Mouse (Mus musculus): Measurements from ENCODE around the gene Gpr85. TPM values are rescaled to one million over a fixed set of nuclear protein-coding genes. Genes with fewer than 3 reads are reported as not detected.
"Not testable (repeated sequence)": the region's sequence is repeated elsewhere in the genome, so short reads cannot be mapped to it uniquely, and the experiment has no call there.

Gpr85 gene
- polyA plus RNA-seq, 1 experiment from 2014 or later: 6.2 TPM

GRCm38 (mm10) chr6:13870289-13870741, 30.6 kb upstream of the Gpr85 start:
- H3K27ac ChIP-seq (replicated peaks in 1 of 2; ENCODE audit: control insufficient read depth in 1 of 2, insufficient read depth in 1 of 2, low read depth in 2 of 2, low read length in 2 of 2): no peak overlapping the region; a peak in 1 of 4 replicates
- WGBS: 45% methylated on average over 12 of the region's 12 CpGs
- peak overlapping the region; percentile 39 to 53 for H3K4me3 ChIP-seq (ENCODE audit: control insufficient read depth in 1 of 2, insufficient read depth in 1 of 2, low read depth in 1 of 2, low read length in 2 of 2)
- H3K9me3 ChIP-seq (ENCODE audit: control insufficient read depth, low read length): no peaks in the 10 kb centered on the region
- H3K9ac ChIP-seq (ENCODE audit: low read length): peak overlapping the region; percentile 52
- peak overlapping the region; percentile 66 for H3K4me2 ChIP-seq (ENCODE audit: low read length)
- H3K36me3 ChIP-seq (ENCODE audit: control insufficient read depth, insufficient read depth, low read length): peaks cover 12% of the 10 kb centered on the region
- peaks cover 4 to 10% of the 10 kb centered on the region in 2 experiments; a peak in 2 of 4 replicates for H3K4me1 ChIP-seq (ENCODE audit: control insufficient read depth in 2 of 2, insufficient read depth in 2 of 2, low read length in 2 of 2)
- ATAC-seq (ENCODE audit: insufficient number of reproducible peaks, insufficient read depth, low FRiP score, low read depth): no peak
- H3K27me3 ChIP-seq (ENCODE audit: control insufficient read depth, insufficient read depth, low read length): no peaks in the 10 kb centered on the region

DNA sequence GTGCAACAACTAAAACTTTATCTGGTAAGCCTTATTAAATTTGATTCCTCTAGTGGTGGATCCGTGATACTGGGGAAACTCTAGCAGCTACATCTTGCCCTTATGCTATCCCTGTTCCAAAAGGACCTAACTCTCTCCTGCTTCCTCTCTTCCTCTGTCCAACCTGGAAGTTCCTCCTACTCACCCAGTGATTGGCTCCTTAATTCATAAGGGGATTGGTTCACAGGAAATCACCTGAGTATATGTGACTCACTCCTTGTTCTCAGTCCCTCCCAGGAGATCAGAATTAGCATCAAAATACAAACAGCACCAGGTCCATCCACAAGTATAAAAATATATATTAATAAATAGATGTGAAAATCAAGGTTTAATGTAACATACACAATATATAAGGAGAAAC, 20.9 kb upstream of the Gpr85 start:
- H3K36me3 ChIP-seq (ENCODE audit: control insufficient read depth, insufficient read depth, low read length): no peaks in the 10 kb centered on the region
- H3K27ac ChIP-seq (replicated peaks in 1 of 2; ENCODE audit: control insufficient read depth in 1 of 2, insufficient read depth in 1 of 2, low read depth in 2 of 2, low read length in 2 of 2): peak overlapping the region; percentile 5 to 10; a peak in 1 of 4 replicates
- no peak overlapping the region for H3K4me2 ChIP-seq (ENCODE audit: low read length)
- no peak overlapping the region for H3K4me3 ChIP-seq (ENCODE audit: control insufficient read depth in 1 of 2, insufficient read depth in 1 of 2, low read depth in 1 of 2, low read length in 2 of 2)
- 69% methylated on average over 1 of the region's 1 CpGs for WGBS
- ATAC-seq (ENCODE audit: insufficient number of reproducible peaks, insufficient read depth, low FRiP score, low read depth): no peak
- H3K9me3 ChIP-seq (ENCODE audit: control insufficient read depth, low read length): no peaks in the 10 kb centered on the region
- peaks cover 0 to 2% of the 10 kb centered on the region in 2 experiments; a peak in 3 of 4 replicates for H3K4me1 ChIP-seq (ENCODE audit: control insufficient read depth in 2 of 2, insufficient read depth in 2 of 2, low read length in 2 of 2)
- H3K27me3 ChIP-seq (ENCODE audit: control insufficient read depth, insufficient read depth, low read length): no peaks in the 10 kb centered on the region
- H3K9ac ChIP-seq (ENCODE audit: low read length): no peak overlapping the region

- H3K4me2 ChIP-seq (ENCODE audit: low read length): no peak overlapping the region
- H3K27ac ChIP-seq (replicated peaks in 1 of 2; ENCODE audit: control insufficient read depth in 1 of 2, insufficient read depth in 1 of 2, low read depth in 2 of 2, low read length in 2 of 2): peak overlapping the region; percentile 5 to 10; a peak in 2 of 4 replicates
- H3K4me3 ChIP-seq (ENCODE audit: control insufficient read depth in 1 of 2, insufficient read depth in 1 of 2, low read depth in 1 of 2, low read length in 2 of 2): no peak overlapping the region
- ATAC-seq (ENCODE audit: insufficient number of reproducible peaks, insufficient read depth, low FRiP score, low read depth): 0 out of 2 replicates have a peak, but pooled peaks have one; percentile 26
- no peaks in the 10 kb centered on the region for H3K36me3 ChIP-seq (ENCODE audit: control insufficient read depth, insufficient read depth, low read length)
- no peak overlapping the region for H3K9ac ChIP-seq (ENCODE audit: low read length)
- H3K9me3 ChIP-seq (ENCODE audit: control insufficient read depth, low read length): no peaks in the 10 kb centered on the region
- H3K4me1 ChIP-seq (ENCODE audit: control insufficient read depth in 2 of 2, insufficient read depth in 2 of 2, low read length in 2 of 2): peaks cover 0 to 2% of the 10 kb centered on the region in 2 experiments; a peak in 3 of 4 replicates
- no peaks in the 10 kb centered on the region for H3K27me3 ChIP-seq (ENCODE audit: control insufficient read depth, insufficient read depth, low read length)
- WGBS: 33% methylated on average over 6 of the region's 6 CpGs
Measured at GRCm38 (mm10) chr6:13859877-13860585, 20.3 kb upstream of the Gpr85 start.

DNA sequence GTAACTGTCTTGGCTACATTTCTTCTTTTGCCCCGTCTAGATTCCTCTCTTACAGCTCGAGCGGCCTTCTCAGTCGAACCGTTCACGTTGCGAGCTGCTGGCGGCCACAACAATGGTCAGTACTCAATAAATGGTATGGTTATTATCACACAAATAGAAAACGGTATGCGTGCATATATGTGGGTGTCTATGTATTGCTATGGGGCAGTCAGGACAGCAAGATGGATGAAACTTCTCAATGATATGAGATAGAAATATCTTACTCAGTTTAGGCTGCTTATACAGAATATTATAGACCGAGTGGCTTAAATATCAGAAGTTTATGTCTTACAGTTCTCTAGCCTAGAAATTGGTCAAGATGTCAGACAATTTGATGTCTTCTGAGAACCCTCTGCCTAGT, 14.5 kb upstream of the Gpr85 start:
- no peak for ATAC-seq (ENCODE audit: insufficient number of reproducible peaks, insufficient read depth, low FRiP score, low read depth)
- H3K4me1 ChIP-seq (ENCODE audit: control insufficient read depth in 2 of 2, insufficient read depth in 2 of 2, low read length in 2 of 2): no peaks in the 10 kb centered on the region
- H3K4me2 ChIP-seq (ENCODE audit: low read length): no peak overlapping the region
- H3K4me3 ChIP-seq (ENCODE audit: control insufficient read depth in 1 of 2, insufficient read depth in 1 of 2, low read depth in 1 of 2, low read length in 2 of 2): no peak overlapping the region
- WGBS: 39% methylated on average over 11 of the region's 11 CpGs
- no peak overlapping the region for H3K27ac ChIP-seq (replicated peaks in 1 of 2; ENCODE audit: control insufficient read depth in 1 of 2, insufficient read depth in 1 of 2, low read depth in 2 of 2, low read length in 2 of 2)
- H3K9me3 ChIP-seq (ENCODE audit: control insufficient read depth, low read length): no peaks in the 10 kb centered on the region
- no peak overlapping the region for H3K9ac ChIP-seq (ENCODE audit: low read length)
- no peaks in the 10 kb centered on the region for H3K27me3 ChIP-seq (ENCODE audit: control insufficient read depth, insufficient read depth, low read length)
- H3K36me3 ChIP-seq (ENCODE audit: control insufficient read depth, insufficient read depth, low read length): no peaks in the 10 kb centered on the region

DNA sequence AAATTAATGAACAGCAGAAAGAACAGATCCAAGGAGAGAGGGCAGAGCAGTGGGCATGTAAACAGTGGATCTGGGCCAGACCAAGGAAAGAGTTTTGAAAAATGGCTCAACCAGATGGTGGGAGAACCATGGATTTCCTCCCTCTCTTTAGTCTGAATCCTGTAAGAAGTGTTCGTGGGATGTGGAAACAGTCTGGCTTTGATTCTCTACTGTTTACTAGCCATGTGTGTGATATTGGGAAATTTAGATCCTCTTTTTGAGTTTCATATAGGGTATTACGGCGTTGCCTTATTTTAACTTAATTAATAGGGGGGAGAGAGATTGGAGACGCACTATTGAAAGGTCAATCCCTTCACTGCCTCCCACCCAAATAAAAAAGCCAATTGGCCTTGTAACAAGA, 13.5 kb upstream of the Gpr85 start:
- H3K9me3 ChIP-seq (ENCODE audit: control insufficient read depth, low read length): no peaks in the 10 kb centered on the region
- H3K36me3 ChIP-seq (ENCODE audit: control insufficient read depth, insufficient read depth, low read length): no peaks in the 10 kb centered on the region
- H3K27me3 ChIP-seq (ENCODE audit: control insufficient read depth, insufficient read depth, low read length): no peaks in the 10 kb centered on the region
- no peak overlapping the region for H3K4me3 ChIP-seq (ENCODE audit: control insufficient read depth in 1 of 2, insufficient read depth in 1 of 2, low read depth in 1 of 2, low read length in 2 of 2)
- no peaks in the 10 kb centered on the region for H3K4me1 ChIP-seq (ENCODE audit: control insufficient read depth in 2 of 2, insufficient read depth in 2 of 2, low read length in 2 of 2)
- H3K27ac ChIP-seq (replicated peaks in 1 of 2; ENCODE audit: control insufficient read depth in 1 of 2, insufficient read depth in 1 of 2, low read depth in 2 of 2, low read length in 2 of 2): no peak overlapping the region
- no peak for ATAC-seq (ENCODE audit: insufficient number of reproducible peaks, insufficient read depth, low FRiP score, low read depth)
- H3K9ac ChIP-seq (ENCODE audit: low read length): no peak overlapping the region
- H3K4me2 ChIP-seq (ENCODE audit: low read length): no peak overlapping the region
- 91% methylated on average over 4 of the region's 4 CpGs for WGBS

- not testable (repeated sequence) for ATAC-seq (ENCODE audit: insufficient number of reproducible peaks, insufficient read depth, low FRiP score, low read depth); H3K9me3 ChIP-seq (ENCODE audit: control insufficient read depth, low read length); H3K4me2 ChIP-seq (ENCODE audit: low read length); H3K27ac ChIP-seq (replicated peaks in 1 of 2; ENCODE audit: control insufficient read depth in 1 of 2, insufficient read depth in 1 of 2, low read depth in 2 of 2, low read length in 2 of 2); H3K27me3 ChIP-seq (ENCODE audit: control insufficient read depth, insufficient read depth, low read length); H3K4me1 ChIP-seq (ENCODE audit: control insufficient read depth in 2 of 2, insufficient read depth in 2 of 2, low read length in 2 of 2); H3K36me3 ChIP-seq (ENCODE audit: control insufficient read depth, insufficient read depth, low read length); H3K4me3 ChIP-seq (ENCODE audit: control insufficient read depth in 1 of 2, insufficient read depth in 1 of 2, low read depth in 1 of 2, low read length in 2 of 2); H3K9ac ChIP-seq (ENCODE audit: low read length)
- WGBS: 91% methylated on average over 1 of the region's 1 CpGs
Measured at GRCm38 (mm10) chr6:13846031-13846430, 6.3 kb upstream of the Gpr85 start.

DNA sequence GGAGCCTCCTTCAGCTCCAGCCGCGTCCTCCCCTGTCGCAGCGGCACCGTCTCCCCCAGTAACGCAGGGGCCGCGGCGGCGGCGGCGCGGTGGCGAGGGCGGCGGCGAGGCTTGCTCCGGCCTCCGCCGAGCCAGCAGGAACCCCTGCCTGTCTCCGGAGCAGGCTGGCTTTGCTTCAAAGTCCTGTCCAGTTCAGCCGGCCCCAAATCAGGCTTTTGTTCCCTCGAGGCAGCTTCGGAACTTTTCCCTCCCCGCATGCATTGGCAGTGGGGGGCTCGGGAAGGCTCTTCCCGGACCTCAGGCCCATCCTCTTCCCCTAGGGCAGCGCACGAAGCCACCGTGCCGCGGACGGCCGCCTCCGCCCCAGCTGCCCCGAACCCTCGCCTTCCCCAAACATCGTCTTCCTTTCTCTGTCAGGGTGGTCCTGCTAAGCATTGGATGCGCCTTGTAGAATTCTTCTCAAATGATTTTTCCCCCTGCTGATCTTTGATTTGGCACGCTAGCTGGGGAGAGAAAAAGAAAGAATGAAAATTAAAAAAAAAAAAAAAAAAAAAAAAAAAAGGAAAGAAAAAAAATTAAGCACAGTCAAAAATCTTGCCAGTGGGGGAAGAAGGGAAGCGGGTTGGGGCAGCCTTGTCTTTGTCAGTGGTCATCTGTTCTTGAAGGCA, 931 bp downstream of the Gpr85 start:
- under 1% methylated on average over 41 of the region's 41 CpGs for WGBS
- H3K4me1 ChIP-seq (ENCODE audit: control insufficient read depth in 2 of 2, insufficient read depth in 2 of 2, low read length in 2 of 2): peaks cover 0 to 4% of the 10 kb centered on the region in 2 experiments; a peak in 1 of 4 replicates
- peak; percentile 78 for ATAC-seq (ENCODE audit: insufficient number of reproducible peaks, insufficient read depth, low FRiP score, low read depth)
- H3K9me3 ChIP-seq (ENCODE audit: control insufficient read depth, low read length): no peaks in the 10 kb centered on the region
- peak overlapping the region; percentile 63 to 70 for H3K4me3 ChIP-seq (ENCODE audit: control insufficient read depth in 1 of 2, insufficient read depth in 1 of 2, low read depth in 1 of 2, low read length in 2 of 2)
- peak overlapping the region; percentile 81 to 84 for H3K27ac ChIP-seq (replicated peaks in 1 of 2; ENCODE audit: control insufficient read depth in 1 of 2, insufficient read depth in 1 of 2, low read depth in 2 of 2, low read length in 2 of 2)
- peak overlapping the region; percentile 86 for H3K4me2 ChIP-seq (ENCODE audit: low read length)
- no peaks in the 10 kb centered on the region for H3K36me3 ChIP-seq (ENCODE audit: control insufficient read depth, insufficient read depth, low read length)
- H3K9ac ChIP-seq (ENCODE audit: low read length): peak overlapping the region; percentile 85
- no peaks in the 10 kb centered on the region for H3K27me3 ChIP-seq (ENCODE audit: control insufficient read depth, insufficient read depth, low read length)

Data from heart, embryonic 14.5 days (tissue).